Mouse (Mus musculus): ENCODE data around the gene Ehd1.

- TF ChIP-seq POLR2A (IDR thresholded peaks at IDR 0.05; ENCODE audit: insufficient read depth, low read length), result no peak
- TF ChIP-seq CTCF (IDR thresholded peaks at IDR 0.05; ENCODE audit: low read depth, low read length), result no peak
Observed at GRCm38 (mm10) chr19:6321358-6321757, 44.8 kb downstream of the Ehd1 start.
